Mouse (Mus musculus) liver (tissue): ENCODE data around the gene Kcnc3.

ENCODE experiments used
- DNase-seq: peaks from one replicate; pipeline ENCODE4 v3.0.0-alpha.2; 2020; ENCODE audit warnings: mixed read lengths

Kcnc3 gene

GRCm38 (mm10) chr7:44630437-44630836 lies 40.0 kb downstream of the Kcnc3 start:
- DNase-seq: no peak

- no peak for DNase-seq
Measured at GRCm38 (mm10) chr7:44632676-44633075, 42.2 kb downstream of the Kcnc3 start.

GRCm38 (mm10) chr7:44633407-44633806 lies 42.9 kb downstream of the Kcnc3 start:
- DNase-seq: no peak

- no peak for DNase-seq
Measured at GRCm38 (mm10) chr7:44636684-44637083, 46.2 kb downstream of the Kcnc3 start.

GRCm38 (mm10) chr7:44638663-44639062 lies 48.2 kb downstream of the Kcnc3 start:
- no peak for DNase-seq

GRCm38 (mm10) chr7:44640843-44641605 lies 50.6 kb downstream of the Kcnc3 start:
- no peak for DNase-seq

GRCm38 (mm10) chr7:44641887-44642286 lies 51.4 kb downstream of the Kcnc3 start:
- DNase-seq: peak; percentile 34

- no peak for DNase-seq
Measured at GRCm38 (mm10) chr7:44645256-44645655, 54.8 kb downstream of the Kcnc3 start.

GRCm38 (mm10) chr7:44645951-44646350 lies 55.5 kb downstream of the Kcnc3 start:
- DNase-seq: no peak

- DNase-seq: peak; percentile 58
Measured at GRCm38 (mm10) chr7:44647042-44647724, 56.7 kb downstream of the Kcnc3 start.

GRCm38 (mm10) chr7:44647729-44648128 lies 57.3 kb downstream of the Kcnc3 start:
- DNase-seq: no peak

- no peak for DNase-seq
Measured at GRCm38 (mm10) chr7:44649094-44649610, 58.7 kb downstream of the Kcnc3 start.

- DNase-seq: peak; percentile 39
Measured at GRCm38 (mm10) chr7:44649990-44650389, 59.5 kb downstream of the Kcnc3 start.

- no peak for DNase-seq
Measured at GRCm38 (mm10) chr7:44651416-44651815, 61.0 kb downstream of the Kcnc3 start.

- peak; percentile 31 for DNase-seq
Measured at GRCm38 (mm10) chr7:44653773-44654172, 63.3 kb downstream of the Kcnc3 start.
